Mouse (Mus musculus): ENCODE measurements around the gene Tmem221.

- TF ChIP-seq CTCF (IDR thresholded peaks at IDR 0.05; ENCODE audit: low read depth, low read length): no peak
- no peak for TF ChIP-seq POLR2AphosphoS5 (IDR thresholded peaks at IDR 0.05; ENCODE audit: insufficient replicate concordance, low read depth, low read length)
- no peak for TF ChIP-seq GATA1 (IDR thresholded peaks at IDR 0.05; ENCODE audit: borderline replicate concordance, low read length)
- no peak for TF ChIP-seq TAL1 (conservative IDR thresholded peaks at IDR 0.05; ENCODE audit: low read depth, low read length)
- TF ChIP-seq GATA2 (IDR thresholded peaks at IDR 0.05; ENCODE audit: borderline replicate concordance, low read depth, low read length): no peak
These were observed 14.9 kb downstream of the Tmem221 start for GRCm38 (mm10) chr8:71543755-71544154.

All from G1E (cell line).